Mouse (Mus musculus): ENCODE measurements around the gene Sipa1l3.

Gene Sipa1l3

DNA sequence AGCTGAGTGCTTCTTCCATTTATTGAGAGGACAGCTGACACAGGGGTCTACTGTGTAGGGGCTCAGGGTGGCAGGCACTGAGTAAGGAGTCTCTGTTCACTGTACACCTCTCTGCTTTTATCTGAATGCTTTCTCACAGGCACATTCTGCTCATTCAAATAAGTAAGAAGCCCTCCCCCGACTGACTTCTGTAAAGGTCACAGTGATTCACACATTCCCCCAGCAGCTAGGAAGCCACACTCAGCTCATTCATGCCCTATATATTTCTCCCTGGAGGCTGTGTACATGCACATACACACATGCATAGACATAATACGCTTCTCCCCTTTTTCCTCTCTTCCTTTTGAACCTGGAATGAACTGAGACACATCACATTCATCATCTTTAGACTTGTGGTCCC is 74.4 kb downstream of the Sipa1l3 start:
- DNase-seq (ENCODE audit: low spot score in 2 of 2), result no peak

GRCm38 (mm10) chr7:29441793-29442192 is 76.6 kb downstream of the Sipa1l3 start:
- DNase-seq (ENCODE audit: low spot score in 2 of 2), result no peak

DNA sequence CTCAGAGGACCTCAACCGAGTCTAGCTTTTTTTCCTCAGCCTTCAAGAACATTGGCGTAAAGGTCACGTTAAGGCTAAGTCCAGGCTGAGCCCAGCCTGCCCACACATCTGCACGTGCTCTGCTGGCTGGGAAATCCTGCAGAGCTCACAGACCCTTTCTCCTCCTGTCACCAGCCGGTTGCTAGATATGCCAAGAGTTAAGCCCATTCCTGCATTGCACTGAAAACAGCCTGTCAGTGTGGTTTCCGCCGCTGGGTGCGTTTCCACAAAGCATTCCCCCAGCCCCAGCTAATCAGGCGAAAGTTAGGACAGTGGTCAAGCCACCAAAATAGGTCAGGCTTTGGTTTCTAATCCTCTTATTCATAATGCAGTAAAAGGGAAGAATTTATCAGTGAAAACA is 77.3 kb downstream of the Sipa1l3 start:
- no peak for DNase-seq (ENCODE audit: low spot score in 2 of 2)

DNA sequence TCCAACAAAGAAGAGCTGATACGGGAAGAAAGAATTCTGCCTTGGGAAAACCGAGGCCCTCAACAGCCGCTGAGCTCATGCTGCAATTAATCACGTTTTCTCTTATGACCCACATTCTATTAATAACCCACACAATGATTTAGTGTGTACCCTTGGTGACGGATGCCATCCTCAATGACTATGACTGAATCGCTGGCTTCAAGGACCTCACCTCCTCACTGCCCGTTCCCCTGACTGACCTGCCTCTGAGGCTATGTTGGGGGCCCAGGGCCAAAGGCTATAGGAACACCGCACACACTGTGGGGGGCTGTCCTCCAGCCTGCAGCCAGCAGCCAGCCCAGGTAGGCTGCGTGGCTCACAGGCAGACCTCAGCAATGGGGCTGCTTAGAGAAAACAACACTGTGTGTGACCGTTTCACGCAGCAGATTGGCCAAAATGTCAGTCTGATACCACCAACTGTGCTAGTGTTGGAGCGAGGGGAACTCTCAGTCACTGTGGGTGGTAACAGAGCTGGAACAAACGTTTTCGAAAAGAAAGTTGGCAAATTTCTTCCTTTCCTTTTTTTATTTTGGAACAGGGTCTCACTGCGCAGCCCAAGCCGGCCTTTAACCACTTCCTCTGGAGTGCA is 79.7 kb downstream of the Sipa1l3 start:
- DNase-seq (ENCODE audit: low spot score in 2 of 2), result no peak

DNA sequence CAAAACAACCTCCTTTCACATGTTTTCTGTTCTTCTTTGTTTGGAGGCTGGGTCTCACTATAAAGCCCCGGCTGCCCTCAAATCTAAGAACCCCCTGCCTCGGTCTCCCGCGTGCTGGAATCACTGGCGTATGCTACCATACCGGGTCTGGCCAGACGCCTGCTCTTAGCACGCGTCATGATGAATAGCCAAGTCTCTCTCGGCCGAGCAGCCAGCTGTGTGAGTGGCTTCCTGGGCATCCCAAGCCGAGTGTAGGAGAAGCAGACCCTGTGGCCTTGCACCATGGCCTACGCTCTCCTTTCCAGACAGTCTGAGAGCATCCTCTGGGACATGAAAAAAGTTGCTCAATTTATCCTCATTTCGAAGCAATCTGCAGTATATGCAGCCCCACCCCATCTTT is 80.2 kb downstream of the Sipa1l3 start:
- DNase-seq (ENCODE audit: low spot score in 2 of 2), result no peak

DNA sequence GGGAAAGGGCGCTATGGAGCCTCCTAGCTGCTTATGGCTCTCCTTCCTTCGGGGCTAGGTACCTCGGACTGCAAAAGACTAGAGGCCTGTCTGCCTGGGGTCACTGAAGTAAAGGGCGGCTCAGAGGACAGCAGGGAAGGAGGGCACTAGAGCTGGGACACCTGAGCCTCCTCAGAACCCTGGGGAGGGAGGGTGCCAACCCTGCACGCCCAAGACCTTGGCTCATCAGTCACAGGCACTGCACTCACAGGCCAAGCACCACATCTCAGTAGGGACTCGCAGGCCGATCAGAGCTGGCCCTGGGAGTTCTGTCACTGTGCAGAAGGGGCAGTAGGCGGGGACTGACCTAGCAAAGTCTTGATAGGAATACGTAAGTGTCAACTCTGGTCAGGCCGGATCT is 81.4 kb downstream of the Sipa1l3 start:
- no peak for DNase-seq (ENCODE audit: low spot score in 2 of 2)

GRCm38 (mm10) chr7:29434313-29435035 is 84.0 kb downstream of the Sipa1l3 start:
- no peak for DNase-seq (ENCODE audit: low spot score in 2 of 2)

GRCm38 (mm10) chr7:29433725-29434124 is 84.7 kb downstream of the Sipa1l3 start:
- DNase-seq (ENCODE audit: low spot score in 2 of 2), result no peak

DNA sequence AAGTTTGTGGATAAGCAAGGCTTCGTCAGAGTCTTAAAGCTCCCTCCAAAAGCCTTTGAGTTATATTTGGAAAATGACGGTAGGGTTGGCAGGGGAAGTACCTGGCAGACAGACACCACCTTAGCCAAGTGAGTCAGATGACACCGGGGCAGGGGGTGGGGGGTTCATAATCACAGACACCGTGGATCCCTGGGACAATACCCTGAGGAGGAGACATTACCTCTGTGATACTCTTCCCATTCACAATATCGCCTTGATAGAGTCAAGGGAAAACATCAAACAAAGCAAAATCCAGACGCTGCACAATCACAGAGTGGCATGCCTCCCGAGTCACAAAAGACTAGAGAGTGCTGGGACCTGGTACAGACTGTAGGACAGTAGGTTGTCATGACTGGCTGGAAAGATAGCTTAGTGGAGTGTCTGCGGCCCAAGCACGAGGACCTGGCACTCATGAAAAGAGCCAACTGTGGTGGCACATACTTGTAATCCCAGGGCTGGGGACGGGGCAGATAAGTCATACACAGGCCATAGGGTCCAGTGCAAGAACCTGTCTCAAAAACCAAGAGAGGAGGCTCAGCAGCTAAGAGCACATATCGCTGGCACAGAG is 85.4 kb downstream of the Sipa1l3 start:
- DNase-seq (ENCODE audit: low spot score in 2 of 2), result no peak

DNA sequence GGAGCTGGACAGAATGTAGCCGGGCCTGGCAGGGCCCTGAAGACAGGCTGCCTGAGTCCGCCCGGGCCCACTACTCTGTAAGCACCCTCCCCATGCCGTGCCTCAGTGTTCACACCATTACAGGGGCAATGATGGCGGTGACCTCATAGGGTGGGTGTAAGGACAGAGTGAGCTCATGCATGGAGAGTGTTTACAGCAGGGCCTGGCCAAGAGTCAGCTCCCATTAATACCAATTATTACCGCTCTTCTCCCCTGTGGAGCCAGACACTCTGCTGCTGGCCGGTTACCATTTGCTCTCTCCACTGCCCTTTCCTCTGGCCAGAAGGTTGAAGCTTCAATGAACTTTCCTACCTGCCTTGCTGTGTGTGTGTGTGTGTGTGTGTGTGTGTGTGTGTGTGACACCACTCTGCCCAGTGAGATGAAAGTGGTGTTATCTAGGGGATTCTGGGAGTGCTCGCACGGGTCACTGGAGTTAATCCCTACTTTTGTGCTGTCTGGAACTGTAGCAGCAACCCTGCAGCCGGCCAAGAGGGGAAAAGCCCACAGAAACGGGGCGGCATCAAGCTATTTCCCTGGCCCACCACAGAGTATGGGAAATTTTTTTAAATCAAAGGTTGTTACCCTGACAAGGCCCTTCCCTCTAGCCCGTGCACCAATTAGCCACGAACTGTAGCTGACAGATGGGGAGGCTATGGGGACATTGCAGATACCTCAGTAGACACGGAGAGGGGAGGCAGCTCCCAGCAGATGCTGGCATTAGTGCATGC is 86.1 kb downstream of the Sipa1l3 start:
- no peak for DNase-seq (ENCODE audit: low spot score in 2 of 2)

DNA sequence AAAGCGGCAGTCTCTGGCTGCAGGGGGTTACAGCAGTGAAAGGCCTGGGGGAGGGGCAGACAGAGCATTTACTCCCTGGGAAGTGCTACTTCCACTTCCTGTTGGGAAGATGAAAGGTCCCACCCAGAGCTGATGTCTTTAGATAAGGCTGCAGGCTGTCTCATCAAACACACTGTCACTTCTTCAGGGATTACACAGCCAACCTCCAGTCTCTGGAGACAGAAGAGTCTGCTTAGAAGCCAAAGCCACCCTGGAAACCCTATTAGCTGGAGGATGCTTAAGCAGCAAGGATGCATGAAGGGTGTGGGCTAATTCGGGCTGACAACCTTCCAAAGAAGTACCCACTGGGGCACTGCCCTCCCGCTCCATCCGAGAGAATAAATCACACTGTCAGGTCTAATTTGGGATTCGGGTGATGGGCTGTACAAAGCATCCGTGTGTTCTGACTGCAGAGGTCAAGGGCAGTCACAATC is 87.7 kb downstream of the Sipa1l3 start:
- no peak for DNase-seq (ENCODE audit: low spot score in 2 of 2)

- DNase-seq (ENCODE audit: low spot score in 2 of 2), result no peak
Measured at GRCm38 (mm10) chr7:29426056-29426455, 92.4 kb downstream of the Sipa1l3 start.

- no peak for DNase-seq (ENCODE audit: low spot score in 2 of 2)
Measured at GRCm38 (mm10) chr7:29425413-29425827, 93.0 kb downstream of the Sipa1l3 start.

GRCm38 (mm10) chr7:29424690-29425089 is 93.8 kb downstream of the Sipa1l3 start:
- no peak for DNase-seq (ENCODE audit: low spot score in 2 of 2)

DNA sequence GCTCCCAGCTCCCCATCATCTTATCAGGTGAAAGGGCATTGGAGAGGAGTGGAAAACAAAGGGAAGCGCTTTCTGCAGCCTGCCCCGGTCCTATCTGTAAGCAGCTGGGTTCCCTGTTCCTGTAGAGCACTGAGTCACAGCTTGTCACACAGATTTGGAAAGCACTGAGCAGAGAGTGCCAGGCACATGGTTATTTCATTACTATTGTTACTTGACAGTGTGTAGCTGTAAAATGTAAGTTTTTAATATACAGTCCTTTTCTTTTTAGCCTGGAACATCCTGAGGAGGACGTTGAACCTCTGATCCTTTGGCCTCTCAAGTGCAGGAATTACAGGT is 96.6 kb downstream of the Sipa1l3 start:
- no peak for DNase-seq (ENCODE audit: low spot score in 2 of 2)

DNA sequence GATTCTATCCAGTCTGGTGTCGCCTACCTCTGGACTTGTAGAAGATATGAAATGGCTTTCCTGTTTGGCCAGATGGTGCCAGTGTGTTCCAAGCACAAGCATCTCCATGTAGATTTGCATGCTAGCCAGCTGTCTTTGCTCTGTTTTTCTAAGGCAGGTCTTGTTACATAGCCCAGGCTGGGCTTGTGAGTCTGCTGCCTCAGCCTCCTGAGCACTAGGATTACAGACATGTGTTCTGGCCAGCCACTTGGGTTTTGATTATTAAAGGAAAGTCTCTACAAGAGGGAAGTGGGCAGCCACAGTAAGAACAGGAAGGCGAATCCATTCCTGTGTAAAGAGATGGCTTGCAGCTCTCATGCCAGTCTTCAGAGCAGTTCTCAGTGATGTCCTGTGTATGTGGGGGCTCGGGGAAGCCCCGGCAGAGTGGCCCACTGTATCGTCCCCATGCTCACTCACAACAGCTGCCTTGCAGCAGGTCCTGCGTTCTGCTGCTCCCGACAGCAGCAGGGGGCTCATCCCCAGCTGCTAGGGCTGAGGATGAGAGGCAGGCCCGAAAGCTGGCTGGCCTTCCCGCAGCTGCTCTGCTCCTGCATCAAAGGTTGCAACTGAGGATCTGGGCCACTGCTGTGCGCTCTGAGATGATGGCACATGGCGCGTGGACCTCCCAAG is 97.1 kb downstream of the Sipa1l3 start:
- no peak for DNase-seq (ENCODE audit: low spot score in 2 of 2)

DNA sequence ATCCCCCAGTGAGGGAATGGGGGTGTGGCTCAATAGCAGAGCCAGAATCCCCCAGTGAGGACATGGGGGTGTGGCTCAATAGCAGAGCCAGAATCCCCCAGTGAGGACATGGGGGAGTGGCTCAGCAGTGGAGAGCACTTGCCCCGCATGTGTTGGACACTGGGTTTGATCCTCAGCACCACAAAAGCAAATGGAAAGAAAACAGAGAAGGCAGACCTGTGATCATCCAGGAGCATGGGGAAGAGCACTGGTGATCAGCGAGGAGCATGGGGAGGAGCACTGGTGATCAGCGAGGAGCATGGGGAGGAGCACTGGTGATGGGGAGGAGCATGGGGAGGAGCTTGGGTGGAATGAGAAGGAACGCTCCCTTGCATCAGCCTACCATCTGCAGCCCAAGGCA is 98.6 kb downstream of the Sipa1l3 start:
- DNase-seq (ENCODE audit: low spot score in 2 of 2), result no peak

DNA sequence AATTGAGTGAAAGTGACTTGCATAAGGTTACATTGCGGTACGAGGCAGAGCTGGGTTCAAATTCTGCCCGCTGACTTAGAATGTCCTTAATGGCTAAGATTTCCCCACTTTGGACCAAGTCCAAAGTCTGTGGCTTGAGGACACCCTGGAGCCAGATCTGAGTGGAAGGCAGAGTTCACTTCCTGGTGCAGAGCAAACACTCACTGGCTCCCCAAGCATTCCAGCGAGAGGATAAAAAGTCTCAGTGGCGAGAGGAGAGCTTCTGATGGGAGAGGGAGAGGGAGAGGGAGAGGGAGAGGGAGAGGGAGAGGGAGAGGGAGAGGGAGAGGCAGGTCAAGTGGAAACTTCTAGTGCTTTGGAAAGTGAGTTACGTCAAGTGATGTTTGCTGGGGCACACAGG is 100.2 kb downstream of the Sipa1l3 start:
- DNase-seq (ENCODE audit: low spot score in 2 of 2), result no peak

DNA sequence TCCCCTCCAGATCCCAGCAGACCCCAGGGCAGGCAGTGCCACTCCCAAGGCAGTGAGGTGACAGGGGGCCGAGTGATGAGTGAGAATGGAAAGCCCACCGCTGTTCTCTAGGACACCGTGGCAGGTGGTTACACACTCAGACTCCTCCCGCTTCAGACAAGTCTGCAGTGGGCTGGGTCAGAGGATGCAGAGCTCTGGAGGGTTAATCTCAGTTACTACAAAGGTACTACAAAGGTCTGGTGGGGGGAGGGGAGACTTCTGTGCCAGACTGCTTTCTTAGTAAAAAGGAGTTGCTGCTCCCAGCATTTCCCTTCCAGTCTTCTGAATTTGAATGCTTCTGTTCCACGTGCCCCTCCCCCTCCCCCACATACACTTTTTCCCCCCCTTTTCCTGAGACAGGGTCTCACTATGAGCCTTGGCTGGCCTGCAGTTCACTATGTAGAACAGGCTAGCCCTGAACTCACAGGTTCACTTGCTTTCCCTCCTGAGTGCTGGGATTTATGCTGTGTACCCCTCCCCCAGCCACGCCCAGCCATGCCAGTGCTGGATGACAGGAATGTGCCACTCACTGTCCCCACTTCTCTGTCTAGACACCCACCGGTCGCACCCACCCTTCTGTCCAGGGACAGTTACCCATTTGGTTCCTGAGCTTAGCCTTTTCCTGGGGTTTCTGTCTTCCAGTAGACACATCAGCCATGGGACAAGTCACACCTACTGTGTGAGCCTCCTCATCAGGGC is 100.9 kb downstream of the Sipa1l3 start:
- DNase-seq (ENCODE audit: low spot score in 2 of 2), result no peak

DNA sequence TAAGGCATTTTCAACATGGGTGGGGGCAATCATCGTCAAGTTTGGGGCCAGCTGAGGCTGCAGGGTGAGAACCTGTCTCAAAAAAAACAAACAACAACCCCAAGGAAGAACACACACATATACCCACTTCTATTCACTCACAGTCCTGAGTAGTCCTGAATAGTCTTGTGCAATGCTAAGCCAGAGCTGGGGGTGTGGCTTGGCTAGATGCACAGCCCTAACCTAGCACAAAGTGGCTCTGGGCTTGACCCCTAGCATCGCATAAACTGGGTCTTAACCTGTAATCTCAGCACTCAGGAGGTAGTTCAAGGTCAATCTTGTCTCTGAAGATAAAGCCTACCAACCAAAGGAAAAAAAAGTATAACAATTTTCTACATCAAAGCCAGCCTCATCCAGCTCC is 101.5 kb downstream of the Sipa1l3 start:
- no peak for DNase-seq (ENCODE audit: low spot score in 2 of 2)

Measured in spleen, postnatal 10 days (tissue).